Mouse (Mus musculus) forebrain, postnatal 0 days (tissue): ENCODE measurements around the gene Mdga1. TPM values are rescaled to one million over a fixed set of nuclear protein-coding genes. Genes with fewer than 3 reads are reported as not detected.
A peak's percentile ranks its signal among the peaks of the same experiment; 100 is the strongest.

ENCODE experiments used
- ATAC-seq: fragments of 200-750 bp; cut with Nextera tagmentation; 2 replicates; pipeline ENCODE4 v1.8.0; 2017; ENCODE audit warnings: mild to moderate bottlenecking, moderate library complexity
- DNase-seq: peaks from one replicate; pipeline ENCODE4 v3.0.0-alpha.2; 2015
- H3K27ac ChIP-seq: fragments of 300-500 bp; sonication (generic); 2 replicates; pipeline ENCODE4 v1.5.1; 2014; ENCODE audit warnings: low read depth, mild to moderate bottlenecking, antibody characterized with exemption, low read length, moderate library complexity, mixed read lengths
- H3K27me3 ChIP-seq: fragments of 300-500 bp; sonication (generic); 2 replicates; pipeline ENCODE4 v1.6.1; 2014; ENCODE audit warnings: mild to moderate bottlenecking, low read length, mixed read lengths; ENCODE audit not compliant: insufficient read depth
- H3K36me3 ChIP-seq: fragments of 300-500 bp; sonication (generic); 2 replicates; pipeline ENCODE4 v1.6.1; 2014; ENCODE audit warnings: mild to moderate bottlenecking, moderate library complexity; ENCODE audit not compliant: insufficient read depth
- H3K4me1 ChIP-seq: fragments of 300-500 bp; sonication (generic); 2 replicates; pipeline ENCODE4 v1.6.1; 2014; ENCODE audit warnings: antibody characterized with exemption; ENCODE audit not compliant: insufficient read depth
- H3K4me2 ChIP-seq: fragments of 300-500 bp; sonication (generic); 2 replicates; pipeline ENCODE4 v1.6.1; 2014; ENCODE audit warnings: low read depth, mild to moderate bottlenecking, moderate library complexity
- H3K4me3 ChIP-seq: fragments of 300-500 bp; sonication (generic); 2 replicates; pipeline ENCODE4 v1.5.1; 2014; ENCODE audit warnings: low read depth, low read length, mixed read lengths
- H3K9ac ChIP-seq: fragments of 300-500 bp; sonication (generic); 2 replicates; pipeline ENCODE4 v1.6.1; 2014; ENCODE audit warnings: mild to moderate bottlenecking
- H3K9me3 ChIP-seq: fragments of 300-500 bp; sonication (generic); 2 replicates; pipeline ENCODE4 v1.6.1; 2016; ENCODE audit warnings: low read length
- CTCF ChIP-seq: sonication (generic); IDR thresholded peaks from 2 replicates; pipeline ENCODE4 v1.5.1; 2016; ENCODE audit warnings: antibody characterized with exemption, control low read depth, low read depth
- WGBS: fragments of 180-500 bp; shearing (Covaris S2); extraction: QIAGEN DNeasy Blood & Tissue Kit; methylation state at CpG from one replicate; pipeline ENCODE4 v1.1.7; 2014; 5-methylcytosine and 5-hydroxymethylcytosine counted together
- polyA plus RNA-seq: library from polyadenylated mRNA; unstranded; fragments of >200 nt; fragmentation: Nextera tagmentation; extraction: Ambion mirVana; gene quantifications from 2 replicates; pipeline ENCODE4 v1.2.1, GENCODE M21; 2015
- total RNA-seq: library from RNA; depleted of rRNA; stranded (reverse); fragments of >200 nt; gene quantifications from 2 replicates; pipeline ENCODE4 v1.2.3, GENCODE M21; 2014

Gene Mdga1
- total and polyA plus RNA-seq, 2 experiments from 2014 or later, result 10.9 to 45.7 TPM

- no peak for DNase-seq
- peak overlapping the region; percentile 68 for H3K9ac ChIP-seq
- no peak for TF ChIP-seq CTCF
- WGBS, result 2% methylated on average over 39 of the region's 39 CpGs
- H3K4me3 ChIP-seq, result peak overlapping the region; percentile 63
- H3K36me3 ChIP-seq, result no peaks in the 10 kb centered on the region
- H3K4me2 ChIP-seq, result peak overlapping the region; percentile 96
- no peak for ATAC-seq
- H3K4me1 ChIP-seq, result peaks cover 13% of the 10 kb centered on the region
- H3K27me3 ChIP-seq, result no peaks in the 10 kb centered on the region; the same call in 1 of the 2 replicates
- no peaks in the 10 kb centered on the region for H3K9me3 ChIP-seq
- H3K27ac ChIP-seq, result peak overlapping the region; percentile 87
Measured at GRCm38 (mm10) chr17:29886655-29887251, 83.1 kb downstream of the Mdga1 start.

- 5% methylated on average over 4 of the region's 4 CpGs for WGBS
- no peak for TF ChIP-seq CTCF
- Histone ChIP-seq H3K27ac (peak overlapping the region; percentile 87; the same call in 1 of the 2 replicates), H3K36me3 (no peaks in the 10 kb centered on the region), H3K4me2 (peak overlapping the region; percentile 96), H3K9ac (peak overlapping the region; percentile 68), H3K9me3 (no peaks in the 10 kb centered on the region), H3K4me1 (peaks cover 13% of the 10 kb centered on the region), H3K27me3 (no peaks in the 10 kb centered on the region; the same call in 1 of the 2 replicates), H3K4me3 (peak overlapping the region; percentile 63)
- DNase-seq (peak; percentile 79), ATAC-seq (no peak)
Measured at GRCm38 (mm10) chr17:29886061-29886460, 83.8 kb downstream of the Mdga1 start.

GRCm38 (mm10) chr17:29884596-29884995 lies 85.3 kb downstream of the Mdga1 start:
- Histone ChIP-seq H3K36me3 (no peaks in the 10 kb centered on the region), H3K9ac (no peak overlapping the region), H3K4me3 (peak overlapping the region; percentile 63), H3K4me1 (peaks cover 11% of the 10 kb centered on the region), H3K9me3 (no peaks in the 10 kb centered on the region), H3K27ac (no peak overlapping the region), H3K27me3 (no peaks in the 10 kb centered on the region; the same call in 1 of the 2 replicates), H3K4me2 (peak overlapping the region; percentile 96)
- no peak for TF ChIP-seq CTCF
- 26% methylated on average over 6 of the region's 6 CpGs for WGBS
- DNase-seq (no peak), ATAC-seq (no peak)

GRCm38 (mm10) chr17:29883351-29883750 lies 86.5 kb downstream of the Mdga1 start:
- Histone ChIP-seq H3K4me3 (peak overlapping the region; percentile 63), H3K9me3 (no peaks in the 10 kb centered on the region), H3K27ac (no peak overlapping the region), H3K9ac (peak overlapping the region; percentile 40), H3K4me2 (peak overlapping the region; percentile 96), H3K36me3 (no peaks in the 10 kb centered on the region), H3K4me1 (0 out of 2 replicates have a peak, but pooled peaks cover 4% of the 10 kb centered on the region), H3K27me3 (no peaks in the 10 kb centered on the region; the same call in 1 of the 2 replicates)
- TF ChIP-seq CTCF, result no peak
- no peak for DNase-seq
- ATAC-seq, result no peak
- WGBS, result 32% methylated on average over 9 of the region's 9 CpGs

GRCm38 (mm10) chr17:29882885-29883284 lies 87.0 kb downstream of the Mdga1 start:
- Histone ChIP-seq H3K4me1 (0 out of 2 replicates have a peak, but pooled peaks cover 4% of the 10 kb centered on the region), H3K9me3 (no peaks in the 10 kb centered on the region), H3K27me3 (no peaks in the 10 kb centered on the region; the same call in 1 of the 2 replicates), H3K4me3 (peak overlapping the region; percentile 63), H3K4me2 (peak overlapping the region; percentile 96), H3K9ac (peak overlapping the region; percentile 40; the same call in 1 of the 2 replicates), H3K27ac (no peak overlapping the region), H3K36me3 (no peaks in the 10 kb centered on the region)
- peak; percentile 97 for TF ChIP-seq CTCF
- 2% methylated on average over 5 of the region's 5 CpGs for WGBS
- ATAC-seq, result no peak
- peak; percentile 86 for DNase-seq

GRCm38 (mm10) chr17:29880251-29880650 lies 89.6 kb downstream of the Mdga1 start:
- H3K9ac ChIP-seq, result no peak overlapping the region
- H3K9me3 ChIP-seq, result no peaks in the 10 kb centered on the region
- TF ChIP-seq CTCF, result no peak
- H3K36me3 ChIP-seq, result no peaks in the 10 kb centered on the region
- no peak for DNase-seq
- ATAC-seq, result no peak
- no peaks in the 10 kb centered on the region; the same call in 1 of the 2 replicates for H3K27me3 ChIP-seq
- H3K4me1 ChIP-seq, result 0 out of 2 replicates have a peak, but pooled peaks cover 4% of the 10 kb centered on the region
- WGBS, result 30% methylated on average over 10 of the region's 10 CpGs
- H3K27ac ChIP-seq, result no peak overlapping the region
- no peak overlapping the region for H3K4me2 ChIP-seq
- H3K4me3 ChIP-seq, result no peak overlapping the region

- 85% methylated on average over 10 of the region's 10 CpGs for WGBS
- Histone ChIP-seq H3K4me2 (no peak overlapping the region), H3K4me1 (peaks cover 8% of the 10 kb centered on the region; the same call in 1 of the 2 replicates), H3K27me3 (no peaks in the 10 kb centered on the region), H3K4me3 (no peak overlapping the region), H3K9me3 (no peaks in the 10 kb centered on the region), H3K36me3 (no peaks in the 10 kb centered on the region), H3K27ac (no peak overlapping the region), H3K9ac (no peak overlapping the region)
- no peak for TF ChIP-seq CTCF
- no peak for ATAC-seq
- no peak for DNase-seq
Measured at GRCm38 (mm10) chr17:29878990-29879389, 90.9 kb downstream of the Mdga1 start.
